ENCODE assay signal across 9 mouse cellular contexts in genomic region chr6:84385696-84386095, GRCm38 (mm10).
DNase-seq lines count a peak whose midpoint lies in the region; ATAC-seq and TF ChIP-seq lines count a peak whose summit lies in the region.
"Had no signal": no experiment of that assay in that cellular context is flagged by ENCODE, and none has a peak within 500 bp of the region (broad histone marks: within the 10 kb centered on the region; RNA-seq: fewer than 3 reads in every experiment).

No protein-coding gene starts in this region.

- no peaks in the 10 kb centered on the region for H3K9me3 ChIP-seq in MEL (replicated peaks; ENCODE audit: insufficient read depth, low read length)
- no peaks in the 10 kb centered on the region for H3K9me3 ChIP-seq in kidney, embryonic 14.5 days (ENCODE audit: control insufficient read depth, low read length)
- H3K9me3 ChIP-seq in midbrain, postnatal 0 days (ENCODE audit: low read length): no peaks in the 10 kb centered on the region
- H3K9me3 ChIP-seq: heart, embryonic 13.5 days had no signal

- intact Hi-C loops in gastrocnemius, postnatal 36 days (cut with DNase I): no loop called here
- intact Hi-C loops in left cerebral cortex, postnatal 36 days (cut with DNase I): no loop called here

- TF ChIP-seq EP300 in MEL (IDR thresholded peaks at IDR 0.05; ENCODE audit: low read depth in 1 of 2, low read length in 2 of 2): no peak

- ATAC-seq in kidney, embryonic 14.5 days (ENCODE audit: low FRiP score, low TSS enrichment): no peak
- ATAC-seq in midbrain, postnatal 0 days (ENCODE audit: low FRiP score): no peak

- H3K4me2 ChIP-seq in kidney, embryonic 14.5 days (replicated peaks; ENCODE audit: low read depth, low read length): no peak overlapping the region
- no peak overlapping the region for H3K4me2 ChIP-seq in midbrain, postnatal 0 days (ENCODE audit: low read depth, low read length, poor library complexity, severe bottlenecking)
- H3K4me2 ChIP-seq: heart, embryonic 13.5 days had no signal

- H3K4me1 ChIP-seq in MEL (ENCODE audit: control insufficient read depth in 1 of 2, insufficient read depth in 2 of 2, low read length in 2 of 2): no peaks in the 10 kb centered on the region
- no peaks in the 10 kb centered on the region for H3K4me1 ChIP-seq in kidney, embryonic 14.5 days (ENCODE audit: control insufficient read depth, insufficient read depth, low read length)
- no peaks in the 10 kb centered on the region for H3K4me1 ChIP-seq in midbrain, postnatal 0 days (ENCODE audit: insufficient read depth, low read length)

- WGBS in kidney, embryonic 14.5 days: 6% methylated on average over 10 of the region's 10 CpGs
- 64% methylated on average over 10 of the region's 10 CpGs for WGBS in midbrain, postnatal 0 days

- H3K27ac ChIP-seq in MEL (ENCODE audit: control insufficient read depth, low read depth, low read length): no peak overlapping the region
- no peak overlapping the region for H3K27ac ChIP-seq in kidney, embryonic 14.5 days (ENCODE audit: low read depth, low read length)
- H3K27ac ChIP-seq in midbrain, postnatal 0 days (ENCODE audit: low read depth, low read length): no peak overlapping the region
- H3K27ac ChIP-seq: heart, embryonic 13.5 days had no signal

- TF ChIP-seq CTCF in MEL (IDR thresholded peaks at IDR 0.05 in 2 of 3, conservative IDR thresholded peaks at IDR 0.05 in 1 of 3; ENCODE audit: control insufficient read depth in 1 of 3, insufficient read depth in 1 of 3, low read depth in 2 of 3, low read length in 3 of 3, poor library complexity in 1 of 3, severe bottlenecking in 1 of 3): no peak
- no peak for TF ChIP-seq CTCF in midbrain, postnatal 0 days (IDR thresholded peaks at IDR 0.05)

- no peak overlapping the region for H3K4me3 ChIP-seq in MEL (ENCODE audit: control insufficient read depth in 1 of 2, insufficient read depth in 1 of 2, low read depth in 2 of 2, low read length in 2 of 2)
- H3K4me3 ChIP-seq in kidney, embryonic 14.5 days (ENCODE audit: low read length): no peak overlapping the region
- H3K4me3 ChIP-seq in midbrain, postnatal 0 days (ENCODE audit: low read depth, low read length): no peak overlapping the region
- H3K4me3 ChIP-seq: heart, embryonic 13.5 days had no signal

- no peak for TF ChIP-seq POLR2A in MEL (IDR thresholded peaks at IDR 0.05; ENCODE audit: control insufficient read depth in 1 of 2, insufficient read depth in 1 of 2, low read depth in 1 of 2, low read length in 2 of 2, poor library complexity in 1 of 2)

- no peaks in the 10 kb centered on the region for H3K79me2 ChIP-seq in MEL (ENCODE audit: control insufficient read depth, insufficient read depth, low read length, poor library complexity)

- no peak for TF ChIP-seq RAD21 in MEL (IDR thresholded peaks at IDR 0.05; ENCODE audit: low read depth, low read length)

- peak; percentile 12 for DNase-seq in MEL (ENCODE audit: low read depth, low spot score)
- peak; percentile 35 for DNase-seq in brain, adult 2 months (ENCODE audit: low read depth, low spot score)
- DNase-seq in gastrocnemius, postnatal 36 days: peak; percentile 51 to 61
- peak; percentile 77 for DNase-seq in lung, postnatal 14 days
- DNase-seq in midbrain, postnatal 0 days (ENCODE audit: low spot score): no peak
- no peak for DNase-seq in left cerebral cortex, postnatal 36 days (ENCODE audit: low spot score in 2 of 2)
- DNase-seq in layer of hippocampus, postnatal 14 days (ENCODE audit: low spot score in 2 of 2): no peak

- H3K9ac ChIP-seq in MEL (ENCODE audit: control insufficient read depth, low read depth, low read length, poor library complexity, severe bottlenecking): no peak overlapping the region
- H3K9ac ChIP-seq in kidney, embryonic 14.5 days (ENCODE audit: low read depth, low read length): peak overlapping the region; percentile 13; the same call in 1 of the 2 replicates
- H3K9ac ChIP-seq in midbrain, postnatal 0 days (replicated peaks; ENCODE audit: low read length, poor library complexity, severe bottlenecking): no peak overlapping the region
- H3K9ac ChIP-seq: heart, embryonic 13.5 days had no signal

- H3K36me3 ChIP-seq in MEL (ENCODE audit: control insufficient read depth in 1 of 2, insufficient read depth in 2 of 2, low read length in 2 of 2): no peaks in the 10 kb centered on the region
- no peaks in the 10 kb centered on the region for H3K36me3 ChIP-seq in kidney, embryonic 14.5 days (ENCODE audit: control insufficient read depth, insufficient read depth, low read length)
- no peaks in the 10 kb centered on the region for H3K36me3 ChIP-seq in midbrain, postnatal 0 days (ENCODE audit: insufficient read depth, low read length)
- H3K36me3 ChIP-seq: heart, embryonic 13.5 days had no signal

- H3K27me3 ChIP-seq in MEL (ENCODE audit: control insufficient read depth in 1 of 2, insufficient read depth in 2 of 2, low read length in 2 of 2): no peaks in the 10 kb centered on the region
- H3K27me3 ChIP-seq in kidney, embryonic 14.5 days (ENCODE audit: control insufficient read depth, insufficient read depth, low read length): peaks cover 8% of the 10 kb centered on the region; the same call in 1 of the 2 replicates
- H3K27me3 ChIP-seq in midbrain, postnatal 0 days (ENCODE audit: insufficient read depth, low read length): no peaks in the 10 kb centered on the region

TF ChIP-seq in MEL, 35 proteins besides CTCF, POLR2A, EP300 and RAD21:
- TF ChIP-seq CHD1 (IDR thresholded peaks at IDR 0.05; ENCODE audit: low read depth, low read length) (no peak), NRF1 (IDR thresholded peaks at IDR 0.05; ENCODE audit: insufficient read depth, low read depth, low read length, poor library complexity, severe bottlenecking) (no peak), TAL1 (IDR thresholded peaks at IDR 0.05; ENCODE audit: low read length) (no peak; the same call in 1 of the 2 replicates), KAT2A (conservative IDR thresholded peaks at IDR 0.05; ENCODE audit: low read depth, low read length) (no peak), TCF12 (IDR thresholded peaks at IDR 0.05; ENCODE audit: low read depth, low read length) (no peak), ZMIZ1 (IDR thresholded peaks at IDR 0.05; ENCODE audit: low read depth, low read length) (no peak), MAFK (IDR thresholded peaks at IDR 0.05; ENCODE audit: borderline replicate concordance, low read depth, low read length) (no peak), GATA1 (IDR thresholded peaks at IDR 0.05; ENCODE audit: low read depth, low read length) (no peak), POLR2AphosphoS2 (IDR thresholded peaks at IDR 0.05; ENCODE audit: low read length) (no peak), NELFE (IDR thresholded peaks at IDR 0.05; ENCODE audit: low read depth, low read length) (no peak), MXI1 (IDR thresholded peaks at IDR 0.05; ENCODE audit: low read depth, low read length) (no peak), JUND (IDR thresholded peaks at IDR 0.05; ENCODE audit: low read depth, low read length) (no peak), CHD2 (IDR thresholded peaks at IDR 0.05; ENCODE audit: low read length) (no peak), ZC3H11A (IDR thresholded peaks at IDR 0.05; ENCODE audit: low read depth, low read length) (no peak), MAZ (IDR thresholded peaks at IDR 0.05; ENCODE audit: low read depth, low read length) (no peak), ZKSCAN1 (IDR thresholded peaks at IDR 0.05; ENCODE audit: low read depth, low read length) (no peak), MAX (IDR thresholded peaks at IDR 0.05; ENCODE audit: low read length) (no peak)

Comparison
In these comparisons a context has a peak if more than half of its experiments do, and no peak if none do; other contexts are left out.
1. DNase-seq: peak in MEL (single experiment), brain, adult 2 months (single experiment), gastrocnemius, postnatal 36 days (2 of 2) and lung, postnatal 14 days (single experiment); none in midbrain, postnatal 0 days (single experiment), left cerebral cortex, postnatal 36 days (0 of 2) and layer of hippocampus, postnatal 14 days (0 of 2).